Mouse (Mus musculus) myocyte (in vitro differentiated cells): Measurements from ENCODE around the gene Cyp1a1. TPM values are rescaled to one million over a fixed set of nuclear protein-coding genes. Genes with fewer than 3 reads are reported as not detected.

ENCODE experiments used
- H3K27me3 ChIP-seq: one replicate; pipeline ENCODE4 v1.6.1; 2011; ENCODE audit not compliant: control insufficient read depth, insufficient read depth, insufficient read length
- H3K36me3 ChIP-seq: one replicate; pipeline ENCODE4 v1.6.1; 2011; ENCODE audit not compliant: control insufficient read depth, insufficient read depth
- H3K4me2 ChIP-seq: one replicate; pipeline ENCODE4 v1.6.1; 2011; ENCODE audit warnings: low read depth, control low read depth
- H3K4me3 ChIP-seq: one replicate; pipeline ENCODE4 v1.5.1; 2011; ENCODE audit warnings: mild to moderate bottlenecking, control low read depth, moderate library complexity
- H3K79me2 ChIP-seq: one replicate; pipeline ENCODE4 v1.6.1; 2011; ENCODE audit not compliant: control insufficient read depth, insufficient read depth
- H3ac ChIP-seq: one replicate; pipeline ENCODE4 v1.6.1; 2011; ENCODE audit not compliant: control insufficient read depth, insufficient read length
- CEBPB ChIP-seq: IDR thresholded peaks from 2 replicates; pipeline ENCODE4 v1.6.1; 2011; ENCODE audit warnings: mild to moderate bottlenecking, moderate library complexity; ENCODE audit not compliant: poor library complexity, insufficient read depth, severe bottlenecking
- E2F4 ChIP-seq: IDR thresholded peaks from one replicate; pipeline ENCODE4 v1.6.1; 2011; ENCODE audit warnings: mild to moderate bottlenecking, control low read depth, moderate library complexity; ENCODE audit not compliant: insufficient read depth
- MAX ChIP-seq: IDR thresholded peaks from one replicate; pipeline ENCODE4 v1.6.1; 2011; ENCODE audit warnings: low read depth, mild to moderate bottlenecking, control low read depth
- MYOD1 ChIP-seq, 3 experiments: IDR thresholded peaks; one replicate each; pipeline ENCODE4 v1.6.1; 2011; ENCODE audit warnings: control low read depth in 2 of 3, low read depth in 2 of 3, mild to moderate bottlenecking in 2 of 3, moderate library complexity in 1 of 3; ENCODE audit not compliant: insufficient read length in 2 of 3, control insufficient read depth in 1 of 3
- MYOG ChIP-seq, 3 experiments: IDR thresholded peaks; one replicate each; pipeline ENCODE4 v1.6.1; 2011; ENCODE audit warnings: control low read depth in 2 of 3, low read depth in 2 of 3, mild to moderate bottlenecking in 2 of 3; ENCODE audit not compliant: insufficient read length in 2 of 3, control insufficient read depth in 1 of 3, insufficient read depth in 1 of 3
- POLR2A ChIP-seq: IDR thresholded peaks from one replicate; pipeline ENCODE4 v1.6.1; 2011; ENCODE audit warnings: low read depth, mild to moderate bottlenecking, control low read depth, moderate library complexity; ENCODE audit not compliant: insufficient read length
- POLR2AphosphoS2 ChIP-seq: IDR thresholded peaks from one replicate; pipeline ENCODE4 v1.6.1; 2011; ENCODE audit warnings: low read depth, control low read depth; ENCODE audit not compliant: insufficient read length
- REST ChIP-seq: IDR thresholded peaks from one replicate; pipeline ENCODE4 v1.6.1; 2011; ENCODE audit warnings: mild to moderate bottlenecking, control low read depth, moderate library complexity; ENCODE audit not compliant: insufficient read depth, insufficient read length
- SRF ChIP-seq: IDR thresholded peaks from one replicate; pipeline ENCODE4 v1.6.1; 2011; ENCODE audit warnings: low read depth; ENCODE audit not compliant: control insufficient read depth, insufficient read length
- TCF12 ChIP-seq: IDR thresholded peaks from one replicate; pipeline ENCODE4 v1.6.1; 2011; ENCODE audit warnings: mild to moderate bottlenecking, control low read depth; ENCODE audit not compliant: poor library complexity, insufficient read depth, severe bottlenecking
- TCF3 ChIP-seq: IDR thresholded peaks from one replicate; pipeline ENCODE4 v1.6.1; 2011; ENCODE audit warnings: low read depth, control low read depth; ENCODE audit not compliant: insufficient read length
- USF1 ChIP-seq: IDR thresholded peaks from one replicate; pipeline ENCODE4 v1.6.1; 2011; ENCODE audit warnings: low read depth, mild to moderate bottlenecking, control low read depth, moderate library complexity
- polyA plus RNA-seq: library from polyadenylated mRNA; unstranded; fragments of >200 nt; fragmentation: generic; extraction: Trizol; gene quantifications from one replicate; pipeline ENCODE4 v1.2.1, GENCODE M21; 2012; ENCODE audit warnings: missing spikeins

Cyp1a1 gene
- polyA plus RNA-seq, 1 experiment: not detected

- H3K27me3 ChIP-seq: no peaks in the 10 kb centered on the region
- peak; percentile 47 for TF ChIP-seq POLR2A
- no peak for TF ChIP-seq E2F4
- TF ChIP-seq MYOD1 (IDR thresholded peaks at IDR 0.05; ENCODE audit: control insufficient read depth in 1 of 3, insufficient read length in 2 of 3, low read depth in 2 of 3): no peak
- TF ChIP-seq USF1: peak; percentile 97
- TF ChIP-seq MAX: no peak
- TF ChIP-seq CEBPB: no peak
- H3K79me2 ChIP-seq: no peaks in the 10 kb centered on the region
- no peak overlapping the region for H3ac ChIP-seq
- H3K36me3 ChIP-seq: no peaks in the 10 kb centered on the region
- H3K4me3 ChIP-seq: no peak overlapping the region
- peak overlapping the region; percentile 87 for H3K4me2 ChIP-seq
These were observed 32.0 kb upstream of the Cyp1a1 start for GRCm38 (mm10) chr9:57655749-57656148.

- Histone ChIP-seq H3K36me3 (no peaks in the 10 kb centered on the region), H3K4me2 (no peak overlapping the region), H3K79me2 (no peaks in the 10 kb centered on the region), H3K27me3 (no peaks in the 10 kb centered on the region), H3K4me3 (no peak overlapping the region), H3ac (no peak overlapping the region)
- TF ChIP-seq TCF3 (no peak), TCF12 (no peak), REST (no peak), CEBPB (no peak), POLR2AphosphoS2 (no peak), SRF (no peak), E2F4 (no peak), POLR2A (no peak)
These were observed 30.9 kb upstream of the Cyp1a1 start for GRCm38 (mm10) chr9:57656631-57657350.

GRCm38 (mm10) chr9:57657843-57658242, 29.9 kb upstream of the Cyp1a1 start:
- H3K79me2 ChIP-seq: no peaks in the 10 kb centered on the region

GRCm38 (mm10) chr9:57658970-57659369, 28.8 kb upstream of the Cyp1a1 start:
- Histone ChIP-seq H3K36me3 (no peaks in the 10 kb centered on the region), H3ac (no peak overlapping the region), H3K4me2 (no peak overlapping the region), H3K27me3 (no peaks in the 10 kb centered on the region), H3K4me3 (no peak overlapping the region), H3K79me2 (no peaks in the 10 kb centered on the region)
- no peak for TF ChIP-seq CEBPB
- TF ChIP-seq TCF3: no peak
- no peak for TF ChIP-seq MAX
- TF ChIP-seq MYOD1 (IDR thresholded peaks at IDR 0.05; ENCODE audit: control insufficient read depth in 1 of 3, insufficient read length in 2 of 3, low read depth in 2 of 3): no peak
- TF ChIP-seq TCF12: no peak
- no peak for TF ChIP-seq POLR2A
- TF ChIP-seq MYOG (IDR thresholded peaks at IDR 0.05; ENCODE audit: control insufficient read depth in 1 of 3, insufficient read depth in 1 of 3, insufficient read length in 2 of 3, low read depth in 2 of 3): no peak
- no peak for TF ChIP-seq E2F4
- no peak for TF ChIP-seq SRF
- TF ChIP-seq POLR2AphosphoS2: no peak
- TF ChIP-seq USF1: no peak
- TF ChIP-seq REST: no peak

More at GRCm38 (mm10) chr9:57657843-57658242, 29.9 kb upstream of the Cyp1a1 start:
- no peak overlapping the region for H3ac ChIP-seq
- no peak for TF ChIP-seq MYOD1 (IDR thresholded peaks at IDR 0.05; ENCODE audit: control insufficient read depth in 1 of 3, insufficient read length in 2 of 3, low read depth in 2 of 3)
- TF ChIP-seq MYOG (IDR thresholded peaks at IDR 0.05; ENCODE audit: control insufficient read depth in 1 of 3, insufficient read depth in 1 of 3, insufficient read length in 2 of 3, low read depth in 2 of 3): no peak
- TF ChIP-seq REST: no peak
- no peak for TF ChIP-seq MAX
- H3K4me2 ChIP-seq: no peak overlapping the region
- no peak overlapping the region for H3K4me3 ChIP-seq
- H3K36me3 ChIP-seq: no peaks in the 10 kb centered on the region
- H3K27me3 ChIP-seq: no peaks in the 10 kb centered on the region

GRCm38 (mm10) chr9:57659774-57660173, 28.0 kb upstream of the Cyp1a1 start:
- no peak for TF ChIP-seq TCF12
- no peak for TF ChIP-seq MYOG (IDR thresholded peaks at IDR 0.05; ENCODE audit: control insufficient read depth in 1 of 3, insufficient read depth in 1 of 3, insufficient read length in 2 of 3, low read depth in 2 of 3)
- TF ChIP-seq E2F4: no peak
- TF ChIP-seq POLR2AphosphoS2: no peak
- no peak for TF ChIP-seq TCF3
- no peak for TF ChIP-seq CEBPB
- no peak overlapping the region for H3K4me2 ChIP-seq
- H3K36me3 ChIP-seq: no peaks in the 10 kb centered on the region
- no peak overlapping the region for H3ac ChIP-seq
- no peaks in the 10 kb centered on the region for H3K27me3 ChIP-seq
- H3K4me3 ChIP-seq: no peak overlapping the region
- H3K79me2 ChIP-seq: no peaks in the 10 kb centered on the region
